Mouse (Mus musculus): Measurements from ENCODE around the gene Lipa. TPM values are rescaled to one million over a fixed set of nuclear protein-coding genes. Genes with fewer than 3 reads are reported as not detected.

Gene Lipa
- polyA plus RNA-seq, 1 experiment from 2014 or later = 47.9 TPM

GRCm38 (mm10) chr19:34521361-34521760 lies 5.9 kb downstream of the Lipa start:
- H3K4me3 ChIP-seq = no peak overlapping the region
- H3K36me3 ChIP-seq = 0 out of 2 replicates have a peak, but pooled peaks cover 2% of the 10 kb centered on the region
- ATAC-seq (ENCODE audit: borderline replicate concordance, extremely low read depth, low FRiP score, low TSS enrichment) = no peak
- no peak overlapping the region for H3K9ac ChIP-seq
- H3K9me3 ChIP-seq = no peaks in the 10 kb centered on the region
- no peaks in the 10 kb centered on the region for H3K27me3 ChIP-seq
- WGBS = 53% methylated on average over 2 of the region's 2 CpGs
- H3K4me1 ChIP-seq = peaks cover 16% of the 10 kb centered on the region
- H3K27ac ChIP-seq = no peak overlapping the region
- no peak overlapping the region for H3K4me2 ChIP-seq

- Histone ChIP-seq H3K27me3 (no peaks in the 10 kb centered on the region), H3K9me3 (no peaks in the 10 kb centered on the region), H3K4me3 (no peak overlapping the region), H3K4me1 (peaks cover 8% of the 10 kb centered on the region; the same call in 1 of the 2 replicates), H3K9ac (no peak overlapping the region), H3K4me2 (no peak overlapping the region), H3K27ac (no peak overlapping the region), H3K36me3 (0 out of 2 replicates have a peak, but pooled peaks cover 2% of the 10 kb centered on the region)
- 69% methylated on average over 4 of the region's 4 CpGs for WGBS
- ATAC-seq (ENCODE audit: borderline replicate concordance, extremely low read depth, low FRiP score, low TSS enrichment) = no peak
Observed at GRCm38 (mm10) chr19:34520051-34520450, 7.2 kb downstream of the Lipa start.

GRCm38 (mm10) chr19:34519646-34520045 lies 7.6 kb downstream of the Lipa start:
- no peaks in the 10 kb centered on the region for H3K9me3 ChIP-seq

GRCm38 (mm10) chr19:34518786-34519185 lies 8.5 kb downstream of the Lipa start:
- Histone ChIP-seq H3K27me3 (no peaks in the 10 kb centered on the region), H3K27ac (no peak overlapping the region), H3K4me3 (no peak overlapping the region), H3K4me1 (no peaks in the 10 kb centered on the region; the same call in 1 of the 2 replicates), H3K9me3 (no peaks in the 10 kb centered on the region), H3K9ac (no peak overlapping the region), H3K4me2 (no peak overlapping the region), H3K36me3 (0 out of 2 replicates have a peak, but pooled peaks cover 7% of the 10 kb centered on the region)
- 28% methylated on average over 3 of the region's 3 CpGs for WGBS
- no peak for ATAC-seq (ENCODE audit: borderline replicate concordance, extremely low read depth, low FRiP score, low TSS enrichment)

More at GRCm38 (mm10) chr19:34519646-34520045, 7.6 kb downstream of the Lipa start:
- no peak for ATAC-seq (ENCODE audit: borderline replicate concordance, extremely low read depth, low FRiP score, low TSS enrichment)
- Histone ChIP-seq H3K27me3 (no peaks in the 10 kb centered on the region), H3K36me3 (0 out of 2 replicates have a peak, but pooled peaks cover 2% of the 10 kb centered on the region), H3K4me3 (no peak overlapping the region), H3K9ac (no peak overlapping the region), H3K27ac (no peak overlapping the region), H3K4me2 (no peak overlapping the region), H3K4me1 (peaks cover 4% of the 10 kb centered on the region; the same call in 1 of the 2 replicates)
- 76% methylated on average over 3 of the region's 3 CpGs for WGBS

- no peak overlapping the region for H3K4me2 ChIP-seq
- 87% methylated on average over 13 of the region's 13 CpGs for WGBS
- no peaks in the 10 kb centered on the region for H3K9me3 ChIP-seq
- no peak for ATAC-seq (ENCODE audit: borderline replicate concordance, extremely low read depth, low FRiP score, low TSS enrichment)
- H3K4me3 ChIP-seq = no peak overlapping the region
- H3K36me3 ChIP-seq = 0 out of 2 replicates have a peak, but pooled peaks cover 7% of the 10 kb centered on the region
- H3K9ac ChIP-seq = no peak overlapping the region
- no peaks in the 10 kb centered on the region for H3K27me3 ChIP-seq
- H3K27ac ChIP-seq = no peak overlapping the region
- no peaks in the 10 kb centered on the region; the same call in 1 of the 2 replicates for H3K4me1 ChIP-seq
Observed at GRCm38 (mm10) chr19:34517812-34518594, 9.3 kb downstream of the Lipa start.

- H3K4me2 ChIP-seq = no peak overlapping the region
- 0 out of 2 replicates have a peak, but pooled peaks cover 7% of the 10 kb centered on the region for H3K36me3 ChIP-seq
- no peaks in the 10 kb centered on the region for H3K9me3 ChIP-seq
- ATAC-seq (ENCODE audit: borderline replicate concordance, extremely low read depth, low FRiP score, low TSS enrichment) = no peak
- no peaks in the 10 kb centered on the region; the same call in 1 of the 2 replicates for H3K4me1 ChIP-seq
- 84% methylated on average over 3 of the region's 3 CpGs for WGBS
- no peak overlapping the region for H3K4me3 ChIP-seq
- H3K27ac ChIP-seq = no peak overlapping the region
- no peak overlapping the region for H3K9ac ChIP-seq
- H3K27me3 ChIP-seq = no peaks in the 10 kb centered on the region
Observed at GRCm38 (mm10) chr19:34517197-34517596, 10.1 kb downstream of the Lipa start.

GRCm38 (mm10) chr19:34516346-34516745 lies 10.9 kb downstream of the Lipa start:
- 73% methylated on average over 2 of the region's 2 CpGs for WGBS
- H3K4me1 ChIP-seq = no peaks in the 10 kb centered on the region
- no peak overlapping the region for H3K4me3 ChIP-seq
- H3K9me3 ChIP-seq = no peaks in the 10 kb centered on the region
- no peak overlapping the region for H3K4me2 ChIP-seq
- ATAC-seq (ENCODE audit: borderline replicate concordance, extremely low read depth, low FRiP score, low TSS enrichment) = no peak
- 0 out of 2 replicates have a peak, but pooled peaks cover 7% of the 10 kb centered on the region for H3K36me3 ChIP-seq
- H3K27ac ChIP-seq = no peak overlapping the region
- H3K9ac ChIP-seq = no peak overlapping the region
- H3K27me3 ChIP-seq = no peaks in the 10 kb centered on the region

- H3K27me3 ChIP-seq = no peaks in the 10 kb centered on the region
- H3K9ac ChIP-seq = no peak overlapping the region
- no peak overlapping the region for H3K27ac ChIP-seq
- H3K36me3 ChIP-seq = 0 out of 2 replicates have a peak, but pooled peaks cover 7% of the 10 kb centered on the region
- H3K4me1 ChIP-seq = 0 out of 2 replicates have a peak, but pooled peaks cover 2% of the 10 kb centered on the region
- no peaks in the 10 kb centered on the region for H3K9me3 ChIP-seq
- no peak for ATAC-seq (ENCODE audit: borderline replicate concordance, extremely low read depth, low FRiP score, low TSS enrichment)
- H3K4me3 ChIP-seq = no peak overlapping the region
- no peak overlapping the region for H3K4me2 ChIP-seq
- WGBS = 74% methylated on average over 3 of the region's 3 CpGs
Observed at GRCm38 (mm10) chr19:34515681-34516080, 11.6 kb downstream of the Lipa start.

GRCm38 (mm10) chr19:34511528-34511927 lies 15.7 kb downstream of the Lipa start:
- ATAC-seq (ENCODE audit: borderline replicate concordance, extremely low read depth, low FRiP score, low TSS enrichment) = no peak
- H3K4me1 ChIP-seq = 0 out of 2 replicates have a peak, but pooled peaks cover 5% of the 10 kb centered on the region
- no peak overlapping the region for H3K27ac ChIP-seq
- H3K9me3 ChIP-seq = no peaks in the 10 kb centered on the region
- WGBS = 45% methylated on average over 8 of the region's 8 CpGs
- no peak overlapping the region for H3K9ac ChIP-seq
- 0 out of 2 replicates have a peak, but pooled peaks cover 15% of the 10 kb centered on the region for H3K36me3 ChIP-seq
- no peak overlapping the region for H3K4me3 ChIP-seq
- no peaks in the 10 kb centered on the region for H3K27me3 ChIP-seq
- H3K4me2 ChIP-seq = no peak overlapping the region

- Histone ChIP-seq H3K9ac (no peak overlapping the region), H3K9me3 (no peaks in the 10 kb centered on the region), H3K36me3 (0 out of 2 replicates have a peak, but pooled peaks cover 16% of the 10 kb centered on the region), H3K27me3 (no peaks in the 10 kb centered on the region), H3K27ac (no peak overlapping the region), H3K4me1 (0 out of 2 replicates have a peak, but pooled peaks cover 7% of the 10 kb centered on the region), H3K4me3 (no peak overlapping the region), H3K4me2 (no peak overlapping the region)
- ATAC-seq (ENCODE audit: borderline replicate concordance, extremely low read depth, low FRiP score, low TSS enrichment) = no peak
- WGBS = 52% methylated on average over 5 of the region's 5 CpGs
Observed at GRCm38 (mm10) chr19:34510717-34511116, 16.6 kb downstream of the Lipa start.

GRCm38 (mm10) chr19:34505161-34505721 lies 22.0 kb downstream of the Lipa start:
- 0 out of 2 replicates have a peak, but pooled peaks cover 4% of the 10 kb centered on the region for H3K4me1 ChIP-seq
- no peak overlapping the region for H3K9ac ChIP-seq
- no peaks in the 10 kb centered on the region for H3K9me3 ChIP-seq
- H3K27me3 ChIP-seq = no peaks in the 10 kb centered on the region
- no peak for ATAC-seq (ENCODE audit: borderline replicate concordance, extremely low read depth, low FRiP score, low TSS enrichment)
- no peak overlapping the region for H3K4me2 ChIP-seq
- no peak overlapping the region for H3K27ac ChIP-seq
- WGBS = 73% methylated on average over 12 of the region's 12 CpGs
- no peak overlapping the region for H3K4me3 ChIP-seq
- 0 out of 2 replicates have a peak, but pooled peaks cover 11% of the 10 kb centered on the region for H3K36me3 ChIP-seq

- H3K36me3 ChIP-seq = no peaks in the 10 kb centered on the region
- H3K4me3 ChIP-seq = no peak overlapping the region
- peak; percentile 59 for ATAC-seq (ENCODE audit: borderline replicate concordance, extremely low read depth, low FRiP score, low TSS enrichment)
- no peak overlapping the region for H3K27ac ChIP-seq
- H3K4me1 ChIP-seq = no peaks in the 10 kb centered on the region
- H3K9ac ChIP-seq = no peak overlapping the region
- H3K27me3 ChIP-seq = no peaks in the 10 kb centered on the region
- no peak overlapping the region for H3K4me2 ChIP-seq
- no peaks in the 10 kb centered on the region for H3K9me3 ChIP-seq
- WGBS = 32% methylated on average over 4 of the region's 4 CpGs
Observed at GRCm38 (mm10) chr19:34500763-34501162, 26.5 kb downstream of the Lipa start.
